Mouse (Mus musculus) embryonic facial prominence, embryonic 12.5 days (tissue): Measurements from ENCODE around the gene Crp. TPM values are rescaled to one million over a fixed set of nuclear protein-coding genes. Genes with fewer than 3 reads are reported as not detected.

Experiments
- ATAC-seq: fragments of 200-750 bp; cut with Nextera tagmentation; 2 replicates; pipeline ENCODE4 v1.8.0; 2017; ENCODE audit not compliant: insufficient number of reproducible peaks, insufficient read depth, low FRiP score, low TSS enrichment
- H3K27ac ChIP-seq: fragments of 300-500 bp; sonication (generic); 2 replicates; pipeline ENCODE4 v1.5.1; 2016; ENCODE audit warnings: mild to moderate bottlenecking
- H3K27me3 ChIP-seq: fragments of 300-500 bp; sonication (generic); 2 replicates; pipeline ENCODE4 v1.6.1; 2016; ENCODE audit warnings: mild to moderate bottlenecking, moderate library complexity
- H3K36me3 ChIP-seq: fragments of 300-500 bp; sonication (generic); 2 replicates; pipeline ENCODE4 v1.6.1; 2016; ENCODE audit warnings: mild to moderate bottlenecking
- H3K4me1 ChIP-seq: fragments of 300-500 bp; sonication (generic); 2 replicates; pipeline ENCODE4 v1.6.1; 2016
- H3K4me2 ChIP-seq: fragments of 300-500 bp; sonication (generic); replicated peaks from 2 replicates; pipeline ENCODE4 v1.6.1; 2016; ENCODE audit warnings: mild to moderate bottlenecking, moderate library complexity
- H3K4me3 ChIP-seq: fragments of 300-500 bp; sonication (generic); 2 replicates; pipeline ENCODE4 v1.5.1; 2016; ENCODE audit warnings: mild to moderate bottlenecking
- H3K9ac ChIP-seq: fragments of 300-500 bp; sonication (generic); 2 replicates; pipeline ENCODE4 v1.6.1; 2016; ENCODE audit warnings: mild to moderate bottlenecking, moderate library complexity
- H3K9me3 ChIP-seq: fragments of 300-500 bp; sonication (generic); 2 replicates; pipeline ENCODE4 v1.6.1; 2016; ENCODE audit warnings: mild to moderate bottlenecking, moderate library complexity
- WGBS: fragments of 180-500 bp; shearing (Covaris S2); methylation state at CpG from one replicate; pipeline ENCODE4 v1.1.7; 2016; 5-methylcytosine and 5-hydroxymethylcytosine counted together
- polyA plus RNA-seq: library from polyadenylated mRNA; unstranded; fragments of >200 nt; fragmentation: Nextera tagmentation; extraction: Ambion mirVana; gene quantifications from 2 replicates; pipeline ENCODE4 v1.2.1, GENCODE M21; 2016

The Crp gene
- polyA plus RNA-seq, 1 experiment from 2014 or later: not detected

GRCm38 (mm10) chr1:172755151-172755550 lies 57.3 kb downstream of the Crp start:
- Histone ChIP-seq H3K9ac (no peak overlapping the region), H3K27ac (no peak overlapping the region), H3K9me3 (no peaks in the 10 kb centered on the region), H3K4me2 (no peak overlapping the region), H3K4me1 (no peaks in the 10 kb centered on the region), H3K36me3 (no peaks in the 10 kb centered on the region), H3K4me3 (no peak overlapping the region), H3K27me3 (no peaks in the 10 kb centered on the region)
- 69% methylated on average over 7 of the region's 7 CpGs for WGBS
- ATAC-seq: no peak

- H3K27me3 ChIP-seq: no peaks in the 10 kb centered on the region
- 80% methylated on average over 1 of the region's 1 CpGs for WGBS
- H3K36me3 ChIP-seq: no peaks in the 10 kb centered on the region
- no peak overlapping the region for H3K27ac ChIP-seq
- no peaks in the 10 kb centered on the region for H3K4me1 ChIP-seq
- H3K4me3 ChIP-seq: no peak overlapping the region
- ATAC-seq: no peak
- no peaks in the 10 kb centered on the region for H3K9me3 ChIP-seq
- H3K4me2 ChIP-seq: no peak overlapping the region
- no peak overlapping the region for H3K9ac ChIP-seq
Measured at GRCm38 (mm10) chr1:172759525-172759924, 61.7 kb downstream of the Crp start.

DNA sequence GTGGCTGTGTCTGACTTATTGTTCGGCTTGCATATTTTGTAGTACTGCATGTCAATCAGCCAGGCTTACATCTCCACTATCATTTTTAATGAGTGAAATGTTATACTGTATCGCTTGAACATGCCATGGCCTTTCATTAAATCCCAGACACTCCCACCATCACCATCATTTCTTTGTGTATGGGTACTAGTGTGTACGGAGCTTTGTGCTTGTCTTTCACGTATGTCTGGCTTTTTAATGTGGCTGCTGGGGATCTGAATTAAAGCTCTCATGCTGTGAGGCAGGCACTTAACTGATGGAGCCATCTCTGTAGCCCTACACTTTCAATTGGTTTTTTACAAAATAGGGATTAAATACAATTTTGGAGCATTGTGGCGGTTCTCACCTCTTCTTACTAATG lies 81.3 kb downstream of the Crp start:
- Histone ChIP-seq H3K9me3 (no peaks in the 10 kb centered on the region), H3K27me3 (no peaks in the 10 kb centered on the region), H3K4me2 (no peak overlapping the region), H3K4me1 (no peaks in the 10 kb centered on the region), H3K27ac (no peak overlapping the region), H3K9ac (no peak overlapping the region), H3K36me3 (no peaks in the 10 kb centered on the region), H3K4me3 (no peak overlapping the region)
- no peak for ATAC-seq
- WGBS: 86% methylated on average over 5 of the region's 5 CpGs

DNA sequence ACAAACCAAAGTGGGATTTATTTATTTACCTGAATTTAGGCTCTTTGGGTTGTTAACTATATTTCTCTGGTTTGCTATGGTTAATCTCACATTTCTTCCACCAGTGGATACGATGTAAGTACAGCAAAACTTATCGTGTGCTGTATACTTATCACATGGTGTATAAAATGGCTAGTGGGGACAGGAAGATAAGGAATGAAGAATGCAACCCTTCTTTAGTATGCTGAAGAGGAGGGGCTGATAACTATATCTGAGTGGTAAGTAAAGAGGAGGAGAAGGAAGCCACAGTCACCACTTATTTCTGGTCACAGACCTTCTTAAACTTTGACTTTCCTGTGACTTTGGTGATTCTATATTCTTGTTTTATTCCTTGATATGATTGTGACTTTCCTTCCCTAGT lies 87.5 kb downstream of the Crp start:
- no peaks in the 10 kb centered on the region for H3K9me3 ChIP-seq
- H3K4me2 ChIP-seq: no peak overlapping the region
- H3K36me3 ChIP-seq: no peaks in the 10 kb centered on the region
- no peaks in the 10 kb centered on the region for H3K4me1 ChIP-seq
- WGBS: 92% methylated on average over 2 of the region's 2 CpGs
- no peak overlapping the region for H3K9ac ChIP-seq
- H3K4me3 ChIP-seq: no peak overlapping the region
- no peak overlapping the region for H3K27ac ChIP-seq
- no peak for ATAC-seq
- H3K27me3 ChIP-seq: no peaks in the 10 kb centered on the region

- Histone ChIP-seq H3K36me3 (no peaks in the 10 kb centered on the region), H3K4me1 (no peaks in the 10 kb centered on the region), H3K9me3 (no peaks in the 10 kb centered on the region), H3K27me3 (no peaks in the 10 kb centered on the region), H3K9ac (no peak overlapping the region), H3K27ac (no peak overlapping the region), H3K4me3 (no peak overlapping the region), H3K4me2 (no peak overlapping the region)
- 5% methylated on average over 1 of the region's 1 CpGs for WGBS
- ATAC-seq: no peak
Measured at GRCm38 (mm10) chr1:172785886-172786285, 88.0 kb downstream of the Crp start.

DNA sequence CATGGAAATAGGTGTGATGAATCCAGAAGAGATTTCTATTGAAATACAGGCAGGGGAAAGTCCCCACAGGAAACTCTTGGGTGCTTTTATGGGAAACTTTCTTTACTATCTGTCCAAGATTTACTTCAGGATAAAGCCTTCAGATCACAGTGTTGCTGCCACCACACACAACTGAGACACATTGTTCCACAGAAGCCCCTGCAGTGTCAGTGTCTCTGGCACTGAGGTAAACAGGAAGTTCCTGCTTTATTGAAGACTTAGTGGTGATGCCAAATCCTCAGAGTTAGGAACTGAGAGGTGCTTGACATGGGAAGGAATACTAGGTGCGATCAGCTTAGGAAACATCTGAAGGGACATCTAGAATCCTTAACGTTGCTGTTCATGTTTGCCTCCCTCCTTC lies 131.1 kb downstream of the Crp start:
- H3K27me3 ChIP-seq: no peaks in the 10 kb centered on the region
- no peaks in the 10 kb centered on the region for H3K36me3 ChIP-seq
- no peak overlapping the region for H3K4me2 ChIP-seq
- no peak overlapping the region for H3K9ac ChIP-seq
- H3K4me3 ChIP-seq: no peak overlapping the region
- no peak for ATAC-seq
- no peaks in the 10 kb centered on the region for H3K9me3 ChIP-seq
- 83% methylated on average over 2 of the region's 2 CpGs for WGBS
- H3K4me1 ChIP-seq: no peaks in the 10 kb centered on the region
- no peak overlapping the region for H3K27ac ChIP-seq

DNA sequence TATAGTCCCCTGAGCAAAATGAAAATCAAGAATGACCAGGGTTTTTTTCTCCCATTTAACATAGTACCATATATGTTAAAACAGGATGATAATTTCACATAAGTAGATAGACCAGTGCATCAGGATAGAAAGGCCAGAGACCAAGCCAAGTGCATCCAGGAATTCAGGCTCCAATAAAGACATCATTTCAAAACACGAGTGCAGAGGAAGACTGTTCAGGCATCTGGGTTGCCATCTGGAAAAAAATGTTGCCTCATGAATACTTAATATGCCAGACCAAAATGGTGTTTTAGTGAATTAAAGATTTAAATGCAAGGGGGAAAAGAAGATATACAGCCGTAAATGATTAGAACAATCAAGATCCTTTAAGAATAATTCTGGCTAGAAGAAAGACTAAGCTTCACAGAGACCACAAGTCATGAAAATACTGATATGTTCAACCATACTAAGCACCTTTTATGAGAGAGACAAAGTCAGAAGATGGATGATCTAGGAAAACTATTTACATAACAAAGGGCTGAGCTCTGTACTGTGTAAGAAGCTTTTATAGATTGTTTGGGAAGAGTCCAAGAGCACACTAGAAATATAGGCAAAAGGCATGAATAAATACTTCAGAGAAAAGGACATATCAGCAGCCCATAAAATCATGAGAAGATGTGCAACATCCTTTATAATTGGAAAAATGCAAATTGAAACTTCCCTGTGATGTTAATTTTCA lies 149.3 kb downstream of the Crp start:
- 72% methylated on average over 2 of the region's 2 CpGs for WGBS
- Histone ChIP-seq H3K4me1 (no peaks in the 10 kb centered on the region), H3K27me3 (no peaks in the 10 kb centered on the region), H3K36me3 (no peaks in the 10 kb centered on the region), H3K4me3 (no peak overlapping the region), H3K9me3 (no peaks in the 10 kb centered on the region), H3K9ac (no peak overlapping the region), H3K4me2 (no peak overlapping the region), H3K27ac (no peak overlapping the region)
- ATAC-seq: no peak

- Histone ChIP-seq H3K4me3 (no peak overlapping the region), H3K9ac (no peak overlapping the region), H3K27ac (no peak overlapping the region), H3K4me1 (no peaks in the 10 kb centered on the region), H3K36me3 (no peaks in the 10 kb centered on the region), H3K9me3 (no peaks in the 10 kb centered on the region), H3K27me3 (no peaks in the 10 kb centered on the region), H3K4me2 (no peak overlapping the region)
- 84% methylated on average over 2 of the region's 2 CpGs for WGBS
- no peak for ATAC-seq
Measured at GRCm38 (mm10) chr1:172848171-172848570, 150.3 kb downstream of the Crp start.

DNA sequence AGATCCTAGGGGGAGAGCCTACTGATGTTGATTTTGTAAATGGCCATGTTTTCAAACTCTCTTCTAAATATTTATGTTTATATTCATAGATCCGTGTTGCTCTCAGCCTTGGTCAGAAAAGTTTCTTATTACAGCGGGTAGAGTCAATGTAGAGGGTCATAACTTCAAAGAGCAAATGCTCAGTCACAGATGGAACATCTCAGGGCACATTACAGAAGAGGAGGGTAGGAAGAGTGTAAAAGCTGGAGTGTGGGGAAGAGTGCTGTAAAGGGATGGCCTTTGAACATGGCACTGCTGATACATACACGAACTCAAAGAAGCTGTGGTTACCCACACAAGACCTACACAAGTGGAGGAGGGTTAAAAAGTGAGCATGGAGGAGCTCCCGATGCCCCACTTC lies 177.4 kb downstream of the Crp start:
- Histone ChIP-seq H3K27me3 (no peaks in the 10 kb centered on the region), H3K9ac (no peak overlapping the region), H3K9me3 (no peaks in the 10 kb centered on the region), H3K4me2 (no peak overlapping the region), H3K27ac (no peak overlapping the region), H3K4me3 (no peak overlapping the region), H3K4me1 (no peaks in the 10 kb centered on the region), H3K36me3 (no peaks in the 10 kb centered on the region)
- no peak for ATAC-seq
- WGBS: 80% methylated on average over 4 of the region's 4 CpGs

GRCm38 (mm10) chr1:172876675-172877074 lies 178.8 kb downstream of the Crp start:
- WGBS: 64% methylated on average over 1 of the region's 1 CpGs
- Histone ChIP-seq H3K4me2 (no peak overlapping the region), H3K27me3 (no peaks in the 10 kb centered on the region), H3K27ac (no peak overlapping the region), H3K36me3 (no peaks in the 10 kb centered on the region), H3K4me1 (no peaks in the 10 kb centered on the region), H3K9me3 (no peaks in the 10 kb centered on the region), H3K4me3 (no peak overlapping the region), H3K9ac (no peak overlapping the region)
- ATAC-seq: no peak
